Mouse (Mus musculus): Measurements from ENCODE around the gene Cd84.

Cd84 gene

GRCm38 (mm10) chr1:171938952-171939948 is 99.8 kb downstream of the Cd84 start:
- TF ChIP-seq GATA4 (IDR thresholded peaks at IDR 0.05; ENCODE audit: insufficient replicate concordance, low read length) = no peak
